Mouse (Mus musculus): ENCODE data around the gene Txn2. TPM values are rescaled to one million over a fixed set of nuclear protein-coding genes. Genes with fewer than 3 reads are reported as not detected.

Gene Txn2
- 203 and 229 TPM in 2 replicates for polyA plus RNA-seq (2015; fragmentation: Nextera tagmentation; extraction: Ambion mirVana)

GRCm38 (mm10) chr15:77928673-77929331 lies at the start of gene Txn2:
Gene Txn2, minus strand, starts transcription at chr15:77929006.
- Histone ChIP-seq H3K9me3 (no peaks in the 10 kb centered on the region), H3K27ac (peak within 1 kb of the TSS; percentile 98), H3K4me1 (peaks cover 28% of the 10 kb centered on the region), H3K27me3 (replicated peaks) (no peaks in the 10 kb centered on the region), H3K4me3 (peak within 1 kb of the TSS; percentile 95), H3K36me3 (replicated peaks) (peaks cover 5% of the 10 kb centered on the region; the same call in 1 of the 2 replicates), H3K4me2 (peak within 1 kb of the TSS; percentile 83), H3K9ac (peak within 1 kb of the TSS; percentile 94)
- 0% methylated on average over 34 of the region's 34 CpGs for WGBS
- peak; percentile 97 for ATAC-seq (replicated peaks)

- no peak overlapping the region for H3K4me3 ChIP-seq
- ATAC-seq (replicated peaks): no peak
- no peaks in the 10 kb centered on the region for H3K27me3 ChIP-seq (replicated peaks)
- no peak overlapping the region for H3K4me2 ChIP-seq
- H3K4me1 ChIP-seq: no peaks in the 10 kb centered on the region
- no peak overlapping the region for H3K27ac ChIP-seq
- no peak overlapping the region for H3K9ac ChIP-seq
- WGBS: 63% methylated on average over 3 of the region's 3 CpGs
- H3K36me3 ChIP-seq (replicated peaks): no peaks in the 10 kb centered on the region
- H3K9me3 ChIP-seq: no peaks in the 10 kb centered on the region
These were observed 48.9 kb upstream of the Txn2 start for GRCm38 (mm10) chr15:77977663-77978062.

- H3K9me3 ChIP-seq: no peaks in the 10 kb centered on the region
- ATAC-seq (replicated peaks): no peak
- WGBS: 80% methylated on average over 6 of the region's 6 CpGs
- H3K4me3 ChIP-seq: no peak overlapping the region
- no peaks in the 10 kb centered on the region for H3K36me3 ChIP-seq (replicated peaks)
- peaks cover 14% of the 10 kb centered on the region for H3K4me1 ChIP-seq
- no peak overlapping the region for H3K9ac ChIP-seq
- H3K4me2 ChIP-seq: no peak overlapping the region
- no peaks in the 10 kb centered on the region for H3K27me3 ChIP-seq (replicated peaks)
- no peak overlapping the region for H3K27ac ChIP-seq
These were observed 45.5 kb upstream of the Txn2 start for GRCm38 (mm10) chr15:77974165-77974841.

GRCm38 (mm10) chr15:77970470-77971292 lies 41.9 kb upstream of the Txn2 start, which contains the start of gene Eif3d:
Gene Eif3d, minus strand, starts transcription at chr15:77970813.
- peak within 1 kb of the TSS; percentile 92 for H3K9ac ChIP-seq
- H3K36me3 ChIP-seq (replicated peaks): peaks cover 20% of the 10 kb centered on the region
- H3K27me3 ChIP-seq (replicated peaks): no peaks in the 10 kb centered on the region
- H3K4me3 ChIP-seq: peak within 1 kb of the TSS; percentile 76
- WGBS: under 1% methylated on average over 72 of the region's 72 CpGs
- peaks cover 20% of the 10 kb centered on the region for H3K4me1 ChIP-seq
- ATAC-seq (replicated peaks): peak; percentile 90
- peak within 1 kb of the TSS; percentile 99 for H3K27ac ChIP-seq
- peak within 1 kb of the TSS; percentile 88 for H3K4me2 ChIP-seq
- no peaks in the 10 kb centered on the region for H3K9me3 ChIP-seq

- Histone ChIP-seq H3K4me3 (peak overlapping the region; percentile 76), H3K9ac (peak overlapping the region; percentile 92), H3K4me2 (peak overlapping the region; percentile 88), H3K27me3 (replicated peaks) (no peaks in the 10 kb centered on the region), H3K27ac (peak overlapping the region; percentile 99), H3K4me1 (peaks cover 20% of the 10 kb centered on the region), H3K36me3 (replicated peaks) (peaks cover 27% of the 10 kb centered on the region), H3K9me3 (no peaks in the 10 kb centered on the region)
- 2% methylated on average over 15 of the region's 15 CpGs for WGBS
- peak; percentile 24 for ATAC-seq (replicated peaks)
These were observed 41.2 kb upstream of the Txn2 start for GRCm38 (mm10) chr15:77969940-77970469.

- no peak overlapping the region for H3K4me3 ChIP-seq
- WGBS: 83% methylated on average over 9 of the region's 9 CpGs
- H3K36me3 ChIP-seq (replicated peaks): peaks cover 73% of the 10 kb centered on the region
- no peak overlapping the region for H3K27ac ChIP-seq
- no peak for ATAC-seq (replicated peaks)
- H3K4me1 ChIP-seq: peaks cover 12% of the 10 kb centered on the region
- H3K9me3 ChIP-seq: no peaks in the 10 kb centered on the region
- no peak overlapping the region for H3K4me2 ChIP-seq
- H3K27me3 ChIP-seq (replicated peaks): no peaks in the 10 kb centered on the region
- H3K9ac ChIP-seq: no peak overlapping the region
These were observed 36.3 kb upstream of the Txn2 start for GRCm38 (mm10) chr15:77965117-77965528.

- Histone ChIP-seq H3K36me3 (replicated peaks) (peaks cover 81% of the 10 kb centered on the region), H3K4me2 (no peak overlapping the region), H3K27me3 (replicated peaks) (no peaks in the 10 kb centered on the region), H3K4me1 (no peaks in the 10 kb centered on the region; the same call in 1 of the 2 replicates), H3K4me3 (no peak overlapping the region), H3K9me3 (no peaks in the 10 kb centered on the region), H3K9ac (no peak overlapping the region), H3K27ac (no peak overlapping the region)
- no peak for ATAC-seq (replicated peaks)
- WGBS: 96% methylated on average over 5 of the region's 5 CpGs
These were observed 33.6 kb upstream of the Txn2 start for GRCm38 (mm10) chr15:77962447-77962846.

GRCm38 (mm10) chr15:77960693-77961092 lies 31.9 kb upstream of the Txn2 start:
- Histone ChIP-seq H3K27ac (no peak overlapping the region), H3K9ac (no peak overlapping the region), H3K9me3 (no peaks in the 10 kb centered on the region), H3K4me1 (peaks cover 6% of the 10 kb centered on the region), H3K4me2 (no peak overlapping the region), H3K4me3 (no peak overlapping the region), H3K36me3 (replicated peaks) (peaks cover 68% of the 10 kb centered on the region), H3K27me3 (replicated peaks) (no peaks in the 10 kb centered on the region)
- no peak for ATAC-seq (replicated peaks)
- WGBS: 95% methylated on average over 6 of the region's 6 CpGs

- Histone ChIP-seq H3K36me3 (replicated peaks) (peaks cover 43% of the 10 kb centered on the region), H3K27me3 (replicated peaks) (no peaks in the 10 kb centered on the region), H3K27ac (no peak overlapping the region), H3K4me1 (peaks cover 27% of the 10 kb centered on the region), H3K9me3 (no peaks in the 10 kb centered on the region), H3K9ac (no peak overlapping the region), H3K4me2 (no peak overlapping the region), H3K4me3 (no peak overlapping the region)
- no peak for ATAC-seq (replicated peaks)
- 67% methylated on average over 3 of the region's 3 CpGs for WGBS
These were observed 29.3 kb upstream of the Txn2 start for GRCm38 (mm10) chr15:77958071-77958470.

- no peak overlapping the region for H3K4me3 ChIP-seq
- H3K4me2 ChIP-seq: no peak overlapping the region
- WGBS: 45% methylated on average over 5 of the region's 5 CpGs
- peaks cover 27% of the 10 kb centered on the region for H3K4me1 ChIP-seq
- ATAC-seq (replicated peaks): no peak
- no peaks in the 10 kb centered on the region for H3K27me3 ChIP-seq (replicated peaks)
- H3K9ac ChIP-seq: no peak overlapping the region
- H3K9me3 ChIP-seq: no peaks in the 10 kb centered on the region
- no peak overlapping the region for H3K27ac ChIP-seq
- H3K36me3 ChIP-seq (replicated peaks): peaks cover 41% of the 10 kb centered on the region
These were observed 28.8 kb upstream of the Txn2 start for GRCm38 (mm10) chr15:77957625-77958024.

GRCm38 (mm10) chr15:77956404-77956901 lies 27.6 kb upstream of the Txn2 start, which contains the start of gene Foxred2:
Gene Foxred2, minus strand, starts transcription at chr15:77956722.
- Histone ChIP-seq H3K9me3 (no peaks in the 10 kb centered on the region), H3K4me1 (peaks cover 27% of the 10 kb centered on the region), H3K9ac (peak within 1 kb of the TSS; percentile 52), H3K4me3 (peak within 1 kb of the TSS; percentile 45), H3K36me3 (replicated peaks) (peaks cover 36% of the 10 kb centered on the region), H3K27me3 (replicated peaks) (no peaks in the 10 kb centered on the region), H3K27ac (peak within 1 kb of the TSS; percentile 68), H3K4me2 (peak within 1 kb of the TSS; percentile 73)
- ATAC-seq (replicated peaks): peak; percentile 95
- under 1% methylated on average over 39 of the region's 39 CpGs for WGBS
